Mouse (Mus musculus): ENCODE results near the gene Krtap11-1. TPM values are rescaled to one million over a fixed set of nuclear protein-coding genes. Genes with fewer than 3 reads are reported as not detected.

Krtap11-1 gene
- polyA plus RNA-seq (2016; fragmentation: Nextera tagmentation; extraction: Ambion mirVana), result not detected in 2 replicates

- H3K27ac ChIP-seq, result no peak within 1 kb of the TSS
- no peaks in the 10 kb centered on the region for H3K36me3 ChIP-seq
- WGBS, result 91% methylated on average over 5 of the region's 5 CpGs
- no peaks in the 10 kb centered on the region for H3K27me3 ChIP-seq (ENCODE audit: low read depth, poor library complexity, severe bottlenecking)
- H3K9me3 ChIP-seq (replicated peaks), result no peaks in the 10 kb centered on the region
- DNase-seq (ENCODE audit: low spot score), result no peak
- H3K4me3 ChIP-seq, result no peak within 1 kb of the TSS
- no peaks in the 10 kb centered on the region for H3K4me1 ChIP-seq
Measured at GRCm38 (mm10) chr16:89571083-89571482, at the start of gene Krtap11-1. Gene Krtap11-1, minus strand, starts transcription at chr16:89571183.

- no peak for DNase-seq (ENCODE audit: low spot score)
- WGBS, result 91% methylated on average over 7 of the region's 7 CpGs
- Histone ChIP-seq H3K36me3 (no peaks in the 10 kb centered on the region), H3K4me1 (no peaks in the 10 kb centered on the region), H3K27me3 (ENCODE audit: low read depth, poor library complexity, severe bottlenecking) (no peaks in the 10 kb centered on the region), H3K9me3 (replicated peaks) (no peaks in the 10 kb centered on the region), H3K4me3 (no peak overlapping the region), H3K27ac (no peak overlapping the region)
Measured at GRCm38 (mm10) chr16:89618190-89618589, 47.2 kb upstream of the Krtap11-1 start.

DNA sequence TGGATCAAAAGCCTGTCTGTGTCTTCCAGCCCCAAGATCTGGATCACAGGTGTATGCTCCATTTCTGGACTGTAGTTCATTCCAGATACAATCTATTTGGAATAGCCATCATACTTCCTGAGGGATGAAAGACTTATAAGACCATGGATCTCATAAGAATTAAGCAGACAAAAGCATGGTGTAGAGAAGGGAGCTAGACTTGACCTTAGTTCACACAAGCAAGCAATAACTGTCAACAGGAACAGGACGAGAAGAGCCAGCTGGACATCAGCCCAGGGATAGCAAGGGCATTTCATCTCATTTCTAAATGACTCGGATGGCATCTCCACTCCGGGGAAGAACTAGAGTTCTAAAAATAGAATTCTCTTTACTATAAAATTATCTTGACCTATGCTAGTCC, 46.3 kb upstream of the Krtap11-1 start:
- H3K27ac ChIP-seq, result no peak overlapping the region
- H3K9me3 ChIP-seq (replicated peaks), result no peaks in the 10 kb centered on the region
- H3K36me3 ChIP-seq, result no peaks in the 10 kb centered on the region
- WGBS, result 82% methylated on average over 3 of the region's 3 CpGs
- no peaks in the 10 kb centered on the region for H3K4me1 ChIP-seq
- H3K4me3 ChIP-seq, result no peak overlapping the region
- no peak for DNase-seq (ENCODE audit: low spot score)
- H3K27me3 ChIP-seq (ENCODE audit: low read depth, poor library complexity, severe bottlenecking), result no peaks in the 10 kb centered on the region

DNA sequence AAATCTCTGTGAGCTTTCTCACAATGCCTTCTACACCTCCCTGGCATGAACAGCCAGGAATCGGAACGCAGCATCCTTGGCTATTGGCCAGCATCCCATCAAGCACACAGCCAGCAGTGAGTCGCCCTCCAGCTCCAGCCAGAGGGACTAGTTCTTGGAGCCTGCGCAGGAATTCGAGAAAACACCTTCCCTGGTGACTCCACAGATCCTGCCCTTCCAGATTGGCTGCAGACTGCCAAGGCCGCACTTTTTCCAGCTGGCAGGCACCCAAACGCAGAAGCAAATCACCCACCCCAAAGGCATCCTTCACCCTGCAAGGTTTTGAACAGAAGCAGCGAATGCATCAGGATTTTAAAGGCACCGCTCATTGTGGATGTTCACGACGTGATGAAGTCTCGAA, 42.7 kb upstream of the Krtap11-1 start:
- 91% methylated on average over 12 of the region's 12 CpGs for WGBS
- DNase-seq (ENCODE audit: low spot score), result no peak
- Histone ChIP-seq H3K36me3 (no peaks in the 10 kb centered on the region), H3K4me1 (no peaks in the 10 kb centered on the region), H3K27ac (no peak overlapping the region), H3K4me3 (no peak overlapping the region), H3K9me3 (replicated peaks) (no peaks in the 10 kb centered on the region), H3K27me3 (ENCODE audit: low read depth, poor library complexity, severe bottlenecking) (no peaks in the 10 kb centered on the region)

GRCm38 (mm10) chr16:89608791-89609185, 37.8 kb upstream of the Krtap11-1 start:
- DNase-seq (ENCODE audit: low spot score), result no peak
- Histone ChIP-seq H3K4me3 (no peak overlapping the region), H3K27ac (no peak overlapping the region), H3K27me3 (ENCODE audit: low read depth, poor library complexity, severe bottlenecking) (no peaks in the 10 kb centered on the region), H3K36me3 (no peaks in the 10 kb centered on the region), H3K9me3 (replicated peaks) (no peaks in the 10 kb centered on the region), H3K4me1 (no peaks in the 10 kb centered on the region)
- 78% methylated on average over 4 of the region's 4 CpGs for WGBS

DNA sequence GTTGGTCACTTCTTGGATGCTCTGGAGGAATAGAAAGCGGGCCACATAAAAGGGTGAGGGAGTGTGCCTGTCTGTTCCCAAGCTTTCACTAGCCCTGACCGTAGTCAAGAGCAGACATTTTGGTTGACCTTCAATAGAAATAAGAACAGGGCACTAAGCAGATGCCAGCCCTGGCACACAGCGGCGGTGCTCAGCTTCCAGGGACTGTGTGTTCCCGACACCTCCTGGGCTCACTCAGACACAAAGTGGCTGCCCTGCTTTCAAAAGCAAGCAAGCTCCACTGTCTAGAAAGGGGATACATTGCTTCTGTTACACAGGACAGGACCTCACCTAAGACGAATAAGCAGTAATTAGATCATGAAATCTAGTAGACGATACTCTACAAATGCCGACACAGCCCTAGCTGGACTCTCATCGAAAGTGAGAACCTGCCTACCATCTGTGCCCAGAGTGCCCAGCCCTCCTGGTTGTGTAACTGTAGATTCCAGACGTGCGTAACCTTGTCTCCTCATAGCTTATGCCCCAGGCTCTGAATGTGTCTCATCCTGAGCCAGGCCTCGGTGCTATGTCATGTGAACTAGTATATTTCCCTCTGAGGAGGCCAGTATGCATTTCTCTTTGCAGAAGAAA, 37.3 kb upstream of the Krtap11-1 start:
- no peaks in the 10 kb centered on the region for H3K27me3 ChIP-seq (ENCODE audit: low read depth, poor library complexity, severe bottlenecking)
- H3K9me3 ChIP-seq (replicated peaks), result no peaks in the 10 kb centered on the region
- DNase-seq (ENCODE audit: low spot score), result no peak
- H3K36me3 ChIP-seq, result no peaks in the 10 kb centered on the region
- no peak overlapping the region for H3K27ac ChIP-seq
- 93% methylated on average over 12 of the region's 12 CpGs for WGBS
- no peak overlapping the region for H3K4me3 ChIP-seq
- H3K4me1 ChIP-seq, result no peaks in the 10 kb centered on the region

DNA sequence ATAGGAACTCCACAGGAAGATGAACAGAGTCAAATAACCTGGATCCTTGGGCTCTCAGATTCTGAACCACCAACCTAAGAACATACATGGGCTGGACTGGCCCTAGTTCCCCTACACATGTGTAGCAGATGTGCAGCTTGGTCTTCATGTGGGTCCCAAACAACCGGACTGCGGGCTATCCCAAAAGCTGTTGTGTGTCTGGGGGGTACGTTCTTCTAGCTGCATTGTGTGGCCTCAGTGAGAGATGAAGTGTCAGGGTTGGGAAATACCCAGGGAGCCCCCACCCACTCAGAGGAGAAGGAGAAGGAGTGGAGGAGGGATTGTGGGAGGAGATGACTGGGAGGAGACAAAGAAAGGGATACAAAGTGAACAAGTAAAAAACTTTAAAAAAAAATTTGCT, 36.0 kb upstream of the Krtap11-1 start:
- 90% methylated on average over 3 of the region's 3 CpGs for WGBS
- no peaks in the 10 kb centered on the region for H3K27me3 ChIP-seq (ENCODE audit: low read depth, poor library complexity, severe bottlenecking)
- no peaks in the 10 kb centered on the region for H3K9me3 ChIP-seq (replicated peaks)
- no peak overlapping the region for H3K4me3 ChIP-seq
- DNase-seq (ENCODE audit: low spot score), result no peak
- no peaks in the 10 kb centered on the region for H3K4me1 ChIP-seq
- no peaks in the 10 kb centered on the region for H3K36me3 ChIP-seq
- H3K27ac ChIP-seq, result no peak overlapping the region

DNA sequence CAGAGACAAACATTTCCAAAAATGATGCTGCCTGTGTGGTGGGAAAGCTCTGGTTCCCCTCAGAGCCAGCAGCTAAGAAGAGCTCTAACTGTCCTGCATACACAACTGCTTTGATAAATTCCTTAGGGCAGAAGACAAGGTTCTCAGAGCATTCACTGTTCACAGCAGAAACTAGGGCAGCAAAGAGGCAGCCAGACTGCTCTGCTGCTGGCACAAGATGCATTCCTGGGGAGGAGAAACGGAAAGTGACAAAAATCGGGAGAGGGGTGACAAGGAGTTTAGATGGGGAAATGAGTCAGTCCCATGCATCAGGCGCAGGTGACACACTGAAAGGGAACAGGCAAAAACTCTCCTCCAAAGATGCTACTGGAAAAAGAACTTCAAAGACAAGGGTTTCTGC, 16.2 kb upstream of the Krtap11-1 start:
- Histone ChIP-seq H3K27me3 (ENCODE audit: low read depth, poor library complexity, severe bottlenecking) (no peaks in the 10 kb centered on the region), H3K4me1 (peaks cover 9% of the 10 kb centered on the region), H3K36me3 (no peaks in the 10 kb centered on the region), H3K4me3 (no peak overlapping the region), H3K27ac (no peak overlapping the region), H3K9me3 (replicated peaks) (no peaks in the 10 kb centered on the region)
- 69% methylated on average over 3 of the region's 3 CpGs for WGBS
- no peak for DNase-seq (ENCODE audit: low spot score)

DNA sequence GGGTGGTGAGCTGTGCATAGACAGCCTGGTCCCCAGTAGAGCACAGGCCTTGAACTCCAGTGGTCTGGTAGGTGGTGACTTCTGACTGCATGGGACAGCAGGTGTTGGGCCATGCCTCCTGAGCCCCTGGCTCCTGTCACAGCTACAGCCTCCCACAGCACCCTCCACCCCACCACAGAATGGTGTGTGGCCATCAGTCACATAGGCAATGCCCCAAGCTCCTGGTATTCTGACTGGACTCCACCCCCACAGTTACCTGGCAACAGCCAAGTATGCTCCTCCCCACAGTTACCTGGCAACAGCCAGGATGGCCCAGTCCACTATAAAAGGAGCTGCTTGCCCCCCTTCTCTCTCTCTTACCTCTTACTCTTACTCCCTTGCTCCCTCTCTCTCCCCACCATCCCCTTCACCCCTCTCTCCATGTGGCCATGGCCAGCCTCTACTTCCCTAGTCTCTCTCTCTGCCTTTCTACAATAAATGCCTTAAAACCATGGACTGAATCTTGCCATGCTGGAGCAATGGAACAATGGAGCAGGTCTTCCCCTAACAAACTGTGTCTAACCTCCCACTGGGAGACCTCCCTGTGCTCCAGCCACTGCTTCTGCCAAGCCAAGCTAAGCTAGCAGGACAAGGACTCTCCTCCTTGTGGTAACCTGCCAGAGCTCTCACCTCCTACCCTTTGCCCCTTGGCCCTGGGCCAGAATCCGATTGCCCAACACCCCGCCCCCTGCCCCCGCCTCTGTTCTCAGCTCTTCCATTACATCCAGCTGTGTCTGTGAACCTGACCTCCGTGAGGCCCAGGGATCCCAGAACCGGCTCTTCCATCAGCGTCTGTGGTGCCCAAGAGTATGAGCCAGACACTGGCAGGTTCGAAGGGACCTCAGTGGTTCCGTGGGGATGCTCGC, 14.9 kb upstream of the Krtap11-1 start:
- H3K9me3 ChIP-seq (replicated peaks), result no peaks in the 10 kb centered on the region
- H3K4me1 ChIP-seq, result peaks cover 9% of the 10 kb centered on the region
- H3K36me3 ChIP-seq, result no peaks in the 10 kb centered on the region
- H3K27me3 ChIP-seq (ENCODE audit: low read depth, poor library complexity, severe bottlenecking), result no peaks in the 10 kb centered on the region
- no peak overlapping the region for H3K4me3 ChIP-seq
- no peak for DNase-seq (ENCODE audit: low spot score)
- 70% methylated on average over 9 of the region's 9 CpGs for WGBS
- H3K27ac ChIP-seq, result no peak overlapping the region

- 93% methylated on average over 2 of the region's 2 CpGs for WGBS
- H3K36me3 ChIP-seq, result no peaks in the 10 kb centered on the region
- H3K4me1 ChIP-seq, result peaks cover 9% of the 10 kb centered on the region
- H3K9me3 ChIP-seq (replicated peaks), result no peaks in the 10 kb centered on the region
- H3K27me3 ChIP-seq (ENCODE audit: low read depth, poor library complexity, severe bottlenecking), result no peaks in the 10 kb centered on the region
- no peak overlapping the region for H3K27ac ChIP-seq
- H3K4me3 ChIP-seq, result no peak overlapping the region
- no peak for DNase-seq (ENCODE audit: low spot score)
Measured at GRCm38 (mm10) chr16:89581658-89582057, 10.7 kb upstream of the Krtap11-1 start.

DNA sequence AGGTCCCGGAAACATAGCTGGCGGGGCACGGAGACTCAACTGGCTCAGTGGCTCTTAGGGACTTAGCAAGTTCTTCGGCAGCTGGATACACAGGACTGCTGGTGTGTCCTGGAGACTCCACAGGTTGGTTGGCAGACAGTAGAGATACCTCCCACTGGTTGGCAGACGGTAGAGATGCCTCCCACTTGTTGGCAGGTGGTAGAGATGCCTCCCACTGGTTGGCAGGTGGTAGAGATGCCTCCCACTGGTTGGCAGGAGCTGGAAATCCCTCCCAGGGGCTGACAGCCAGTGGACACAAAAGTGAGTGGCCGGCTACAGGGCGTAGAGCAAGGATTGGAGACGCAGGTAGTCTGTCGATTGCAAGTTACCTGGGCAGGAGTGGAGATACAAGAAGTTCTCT, 467 bp downstream of the Krtap11-1 start:
- Histone ChIP-seq H3K36me3 (no peaks in the 10 kb centered on the region), H3K9me3 (replicated peaks) (no peaks in the 10 kb centered on the region), H3K4me3 (no peak overlapping the region), H3K27me3 (ENCODE audit: low read depth, poor library complexity, severe bottlenecking) (no peaks in the 10 kb centered on the region), H3K4me1 (no peaks in the 10 kb centered on the region), H3K27ac (no peak overlapping the region)
- no peak for DNase-seq (ENCODE audit: low spot score)
- WGBS, result 92% methylated on average over 9 of the region's 9 CpGs

GRCm38 (mm10) chr16:89569136-89569535, 1.8 kb downstream of the Krtap11-1 start:
- no peak overlapping the region for H3K27ac ChIP-seq
- H3K27me3 ChIP-seq (ENCODE audit: low read depth, poor library complexity, severe bottlenecking), result no peaks in the 10 kb centered on the region
- no peak for DNase-seq (ENCODE audit: low spot score)
- 83% methylated on average over 6 of the region's 6 CpGs for WGBS
- H3K36me3 ChIP-seq, result no peaks in the 10 kb centered on the region
- no peak overlapping the region for H3K4me3 ChIP-seq
- H3K9me3 ChIP-seq (replicated peaks), result no peaks in the 10 kb centered on the region
- no peaks in the 10 kb centered on the region for H3K4me1 ChIP-seq

DNA sequence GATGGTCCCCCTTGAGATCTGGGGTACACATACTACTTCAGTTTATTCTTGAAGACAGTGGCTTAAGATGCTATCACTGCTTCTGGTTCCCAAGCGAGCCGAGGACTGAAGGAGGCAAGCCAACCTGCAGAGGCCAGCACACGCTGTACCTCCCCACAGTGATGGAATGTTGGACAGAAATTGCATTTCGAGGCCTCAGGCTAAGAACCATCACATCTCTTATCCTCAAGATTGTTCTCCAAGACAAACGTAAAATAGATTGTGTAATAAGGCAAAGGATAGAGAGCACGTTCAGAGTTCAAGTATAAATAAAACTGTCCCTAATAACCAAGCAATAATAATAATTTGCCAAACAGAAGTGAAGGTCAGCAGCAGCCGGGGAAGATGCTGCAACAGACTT, 2.8 kb downstream of the Krtap11-1 start:
- no peaks in the 10 kb centered on the region for H3K4me1 ChIP-seq
- H3K4me3 ChIP-seq, result no peak overlapping the region
- DNase-seq (ENCODE audit: low spot score), result no peak
- no peaks in the 10 kb centered on the region for H3K27me3 ChIP-seq (ENCODE audit: low read depth, poor library complexity, severe bottlenecking)
- H3K27ac ChIP-seq, result no peak overlapping the region
- H3K9me3 ChIP-seq (replicated peaks), result no peaks in the 10 kb centered on the region
- H3K36me3 ChIP-seq, result no peaks in the 10 kb centered on the region
- WGBS, result 75% methylated on average over 7 of the region's 7 CpGs
